Mouse (Mus musculus) testis, adult 2 months (tissue): ENCODE data around the gene Plxdc1.

Experiments
- CTCF ChIP-seq: fragments of 200-500 bp; IDR thresholded peaks from 2 replicates; pipeline ENCODE4 v1.5.1; 2012; ENCODE audit warnings: low read depth, mild to moderate bottlenecking, inconsistent platforms, low read length, moderate library complexity; ENCODE audit not compliant: control insufficient read depth, insufficient read depth, insufficient replicate concordance
- POLR2A ChIP-seq: fragments of 200-500 bp; IDR thresholded peaks from 2 replicates; pipeline ENCODE4 v1.6.1; 2012; ENCODE audit warnings: low read depth, mild to moderate bottlenecking, inconsistent platforms, low read length, moderate library complexity; ENCODE audit not compliant: control insufficient read depth

- TF ChIP-seq POLR2A (no peak), CTCF (no peak)
Observed at GRCm38 (mm10) chr11:98021118-98021517, 34.9 kb upstream of the Plxdc1 start.
